Mouse (Mus musculus) v-Abl transformed pro-B cells (cell line): ENCODE results near the gene Gins3.

Experiments
- in situ Hi-C, 2 experiments: fragments of 400-800 bp; cut with MboI; formaldehyde crosslinking; loops; one replicate each; pipeline ENCODE4 v1.15.1; 2025; ENCODE audit not compliant: unreplicated experiment in 2 of 2

The Gins3 gene

DNA sequence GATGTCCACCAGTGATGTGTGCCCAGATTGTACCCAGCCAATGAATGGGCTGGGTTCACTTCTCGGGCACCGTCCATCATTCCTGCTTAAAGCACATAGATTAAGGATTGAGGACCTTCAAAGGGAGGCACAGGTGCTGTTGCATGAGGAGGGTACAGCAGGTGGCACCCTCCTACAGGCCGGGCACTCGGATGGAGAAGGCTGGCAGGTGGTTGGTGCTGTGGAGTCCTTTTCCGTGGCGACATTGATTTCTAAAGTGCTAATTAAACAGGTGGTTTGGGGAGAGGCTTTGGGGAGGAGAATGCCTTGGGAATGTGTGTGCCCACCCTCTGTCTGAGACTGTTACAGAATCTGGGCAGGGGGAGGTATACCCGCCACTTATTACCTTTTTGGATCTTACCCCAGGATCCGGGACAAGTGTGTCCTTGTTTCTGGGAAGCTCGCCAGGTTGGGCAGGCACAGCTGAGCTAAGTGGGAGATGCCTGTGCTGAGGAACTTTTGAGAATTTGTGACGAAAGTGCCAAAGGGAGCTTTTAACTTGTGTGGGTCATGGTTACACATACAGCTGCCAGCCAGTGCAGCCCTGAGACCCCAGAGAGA lies 54.9 kb downstream of the Gins3 start:
- in situ Hi-C loops = loop anchor here (10.0 to 25.0 kb wide), 2 partner anchors 73 to 751 kb away; no protein-coding TSS in a partner anchor

DNA sequence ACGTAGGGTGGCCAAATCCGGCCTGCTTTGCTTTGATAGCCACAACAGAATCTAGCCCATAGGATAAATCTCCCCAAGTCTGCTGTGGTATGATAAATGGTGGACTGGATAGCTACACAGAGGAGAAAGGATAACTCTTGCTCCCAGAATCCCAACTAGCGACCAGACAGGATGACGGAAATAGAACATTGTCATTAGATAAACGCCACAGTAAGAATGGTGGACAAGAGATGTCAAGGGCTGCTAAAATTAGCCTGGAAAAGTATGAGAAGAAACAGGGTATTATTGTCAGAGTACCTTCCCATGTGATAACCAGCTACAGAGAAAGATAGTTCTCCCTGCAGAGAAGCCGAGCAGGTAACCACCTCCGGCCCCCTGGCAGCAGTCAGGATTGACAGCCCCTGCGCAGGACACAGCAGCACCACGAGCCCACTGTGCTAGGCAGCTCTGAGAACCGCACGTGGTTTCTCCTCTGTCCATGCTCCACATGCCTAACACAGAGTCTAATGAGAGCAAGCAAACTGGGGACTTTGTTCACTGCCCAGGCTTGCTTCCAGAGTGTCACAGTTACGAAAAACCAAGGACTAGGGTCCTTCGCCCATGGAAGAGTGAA lies 57.8 kb downstream of the Gins3 start:
- in situ Hi-C loops = loop anchor here (10.0 to 25.0 kb wide), 3 partner anchors 336 to 754 kb away; partner anchors contain the start of gene Mmp15 (in 1 of the 2)

DNA sequence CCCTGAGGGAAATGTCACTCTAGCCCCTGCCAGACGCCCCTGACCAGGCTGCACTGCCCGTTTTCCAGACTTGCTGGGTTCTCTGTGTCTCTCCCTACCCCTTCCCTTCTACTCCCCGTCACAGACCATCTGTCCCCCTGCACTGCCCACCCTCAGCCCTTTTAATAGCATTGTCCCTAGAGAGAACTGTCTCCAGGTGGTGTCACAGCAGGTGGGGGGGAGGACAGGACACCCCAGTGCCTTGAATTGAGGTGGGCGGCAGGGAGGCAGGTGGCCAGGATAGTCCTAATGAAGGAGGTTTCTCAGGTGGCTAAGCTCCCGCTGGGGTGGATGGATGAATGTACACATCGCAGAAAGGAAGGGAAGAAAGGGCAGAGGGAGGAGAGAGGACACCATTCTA lies 61.4 kb downstream of the Gins3 start:
- in situ Hi-C loops = loop anchor here (5.0 to 25.0 kb wide), 7 partner anchors 92 to 757 kb away; partner anchors contain the start of gene Mmp15 (in 1 of the 2)
